Mouse (Mus musculus): ENCODE measurements around the gene Zfp790. TPM values are rescaled to one million over a fixed set of nuclear protein-coding genes. Genes with fewer than 3 reads are reported as not detected.

Zfp790 gene
- polyA plus RNA-seq, 1 experiment from 2014 or later, result 14.5 TPM

- no peaks in the 10 kb centered on the region for H3K9me3 ChIP-seq (ENCODE audit: control insufficient read depth, low read length)
- 0 out of 2 replicates have a peak overlapping the region, but pooled peaks have one; percentile 31 for H3K27ac ChIP-seq (replicated peaks; ENCODE audit: low read depth, low read length)
- peak overlapping the region; percentile 73 for H3K9ac ChIP-seq (ENCODE audit: low read depth, low read length)
- peak overlapping the region; percentile 66 for H3K4me2 ChIP-seq (ENCODE audit: low read depth, low read length)
- H3K36me3 ChIP-seq (ENCODE audit: control insufficient read depth, insufficient read depth, low read length), result peaks cover 25% of the 10 kb centered on the region
- H3K27me3 ChIP-seq (replicated peaks; ENCODE audit: control insufficient read depth, insufficient read depth, low read length), result no peaks in the 10 kb centered on the region
- peaks cover 16% of the 10 kb centered on the region for H3K4me1 ChIP-seq (ENCODE audit: control insufficient read depth, insufficient read depth, low read length)
- ATAC-seq (ENCODE audit: low read depth) (peak; percentile 56; the same call in 1 of the 2 replicates), DNase-seq (ENCODE audit: low spot score) (peak; percentile 95)
- 6% methylated on average over 12 of the region's 12 CpGs for WGBS
- H3K4me3 ChIP-seq (ENCODE audit: low read depth, low read length), result peak overlapping the region; percentile 63
These were observed 2.8 kb downstream of the Zfp790 start for GRCm38 (mm10) chr7:29818619-29819254.

GRCm38 (mm10) chr7:29828001-29828400 lies 12.1 kb downstream of the Zfp790 start:
- H3K4me3 ChIP-seq (ENCODE audit: low read depth, low read length), result no peak overlapping the region
- 92% methylated on average over 12 of the region's 12 CpGs for whole genome bisulfite sequencing
- no peaks in the 10 kb centered on the region for H3K27me3 ChIP-seq (replicated peaks; ENCODE audit: control insufficient read depth, insufficient read depth, low read length)
- H3K27ac ChIP-seq (replicated peaks; ENCODE audit: low read depth, low read length), result no peak overlapping the region
- H3K9me3 ChIP-seq (ENCODE audit: control insufficient read depth, low read length), result 0 out of 2 replicates have a peak, but pooled peaks cover 5% of the 10 kb centered on the region
- ATAC-seq (ENCODE audit: low read depth), result no peak
- no peaks in the 10 kb centered on the region for H3K4me1 ChIP-seq (ENCODE audit: control insufficient read depth, insufficient read depth, low read length)
- DNase-seq (ENCODE audit: low spot score), result no peak
- no peak overlapping the region for H3K9ac ChIP-seq (ENCODE audit: low read depth, low read length)
- H3K4me2 ChIP-seq (ENCODE audit: low read depth, low read length), result no peak overlapping the region
- H3K36me3 ChIP-seq (ENCODE audit: control insufficient read depth, insufficient read depth, low read length), result peaks cover 91% of the 10 kb centered on the region

GRCm38 (mm10) chr7:29829804-29830203 lies 13.9 kb downstream of the Zfp790 start:
- DNase-seq (ENCODE audit: low spot score) (no peak), ATAC-seq (ENCODE audit: low read depth) (no peak)
- Histone ChIP-seq H3K36me3 (ENCODE audit: control insufficient read depth, insufficient read depth, low read length) (peaks cover 85% of the 10 kb centered on the region), H3K4me1 (ENCODE audit: control insufficient read depth, insufficient read depth, low read length) (no peaks in the 10 kb centered on the region), H3K4me2 (ENCODE audit: low read depth, low read length) (no peak overlapping the region), H3K4me3 (ENCODE audit: low read depth, low read length) (no peak overlapping the region), H3K27ac (replicated peaks; ENCODE audit: low read depth, low read length) (no peak overlapping the region), H3K27me3 (replicated peaks; ENCODE audit: control insufficient read depth, insufficient read depth, low read length) (no peaks in the 10 kb centered on the region), H3K9me3 (ENCODE audit: control insufficient read depth, low read length) (0 out of 2 replicates have a peak, but pooled peaks cover 5% of the 10 kb centered on the region), H3K9ac (ENCODE audit: low read depth, low read length) (no peak overlapping the region)
- WGBS, result 90% methylated on average over 12 of the region's 12 CpGs

- Histone ChIP-seq H3K27me3 (replicated peaks; ENCODE audit: control insufficient read depth, insufficient read depth, low read length) (no peaks in the 10 kb centered on the region), H3K4me3 (ENCODE audit: low read depth, low read length) (no peak overlapping the region), H3K4me1 (ENCODE audit: control insufficient read depth, insufficient read depth, low read length) (no peaks in the 10 kb centered on the region), H3K4me2 (ENCODE audit: low read depth, low read length) (no peak overlapping the region), H3K9me3 (ENCODE audit: control insufficient read depth, low read length) (0 out of 2 replicates have a peak, but pooled peaks cover 4% of the 10 kb centered on the region), H3K9ac (ENCODE audit: low read depth, low read length) (no peak overlapping the region), H3K27ac (replicated peaks; ENCODE audit: low read depth, low read length) (no peak overlapping the region), H3K36me3 (ENCODE audit: control insufficient read depth, insufficient read depth, low read length) (peaks cover 19% of the 10 kb centered on the region)
- peak; percentile 16 for DNase-seq (ENCODE audit: low spot score)
- 87% methylated on average over 1 of the region's 1 CpGs for WGBS
- no peak for ATAC-seq (ENCODE audit: low read depth)
These were observed 20.9 kb downstream of the Zfp790 start for GRCm38 (mm10) chr7:29836816-29837215.

GRCm38 (mm10) chr7:29839256-29839655 lies 23.3 kb downstream of the Zfp790 start:
- H3K36me3 ChIP-seq (ENCODE audit: control insufficient read depth, insufficient read depth, low read length), result peaks cover 3% of the 10 kb centered on the region; the same call in 1 of the 2 replicates
- 0 out of 2 replicates have a peak, but pooled peaks cover 4% of the 10 kb centered on the region for H3K9me3 ChIP-seq (ENCODE audit: control insufficient read depth, low read length)
- H3K27ac ChIP-seq (replicated peaks; ENCODE audit: low read depth, low read length), result no peak overlapping the region
- H3K4me1 ChIP-seq (ENCODE audit: control insufficient read depth, insufficient read depth, low read length), result no peaks in the 10 kb centered on the region
- 79% methylated on average over 3 of the region's 3 CpGs for WGBS
- no peaks in the 10 kb centered on the region for H3K27me3 ChIP-seq (replicated peaks; ENCODE audit: control insufficient read depth, insufficient read depth, low read length)
- H3K4me3 ChIP-seq (ENCODE audit: low read depth, low read length), result no peak overlapping the region
- H3K9ac ChIP-seq (ENCODE audit: low read depth, low read length), result no peak overlapping the region
- H3K4me2 ChIP-seq (ENCODE audit: low read depth, low read length), result no peak overlapping the region
- no peak for DNase-seq (ENCODE audit: low spot score)
- ATAC-seq (ENCODE audit: low read depth), result no peak

- H3K4me1 ChIP-seq (ENCODE audit: control insufficient read depth, insufficient read depth, low read length), result no peaks in the 10 kb centered on the region
- WGBS, result 78% methylated on average over 1 of the region's 1 CpGs
- no peak for ATAC-seq (ENCODE audit: low read depth)
- H3K27me3 ChIP-seq (replicated peaks; ENCODE audit: control insufficient read depth, insufficient read depth, low read length), result no peaks in the 10 kb centered on the region
- no peaks in the 10 kb centered on the region for H3K9me3 ChIP-seq (ENCODE audit: control insufficient read depth, low read length)
- peaks cover 27% of the 10 kb centered on the region for H3K36me3 ChIP-seq (ENCODE audit: control insufficient read depth, insufficient read depth, low read length)
- DNase-seq (ENCODE audit: low spot score), result no peak
- no peak overlapping the region for H3K4me2 ChIP-seq (ENCODE audit: low read depth, low read length)
- no peak overlapping the region for H3K9ac ChIP-seq (ENCODE audit: low read depth, low read length)
- H3K4me3 ChIP-seq (ENCODE audit: low read depth, low read length), result no peak overlapping the region
- no peak overlapping the region for H3K27ac ChIP-seq (replicated peaks; ENCODE audit: low read depth, low read length)
These were observed 26.2 kb downstream of the Zfp790 start for GRCm38 (mm10) chr7:29842105-29842504.

GRCm38 (mm10) chr7:29844616-29845015 lies 28.7 kb downstream of the Zfp790 start:
- Histone ChIP-seq H3K27me3 (replicated peaks; ENCODE audit: control insufficient read depth, insufficient read depth, low read length) (no peaks in the 10 kb centered on the region), H3K9me3 (ENCODE audit: control insufficient read depth, low read length) (no peaks in the 10 kb centered on the region), H3K4me1 (ENCODE audit: control insufficient read depth, insufficient read depth, low read length) (no peaks in the 10 kb centered on the region), H3K36me3 (ENCODE audit: control insufficient read depth, insufficient read depth, low read length) (peaks cover 36% of the 10 kb centered on the region), H3K9ac (ENCODE audit: low read depth, low read length) (no peak overlapping the region), H3K27ac (replicated peaks; ENCODE audit: low read depth, low read length) (peak overlapping the region; percentile 33; the same call in 1 of the 2 replicates), H3K4me2 (ENCODE audit: low read depth, low read length) (no peak overlapping the region), H3K4me3 (ENCODE audit: low read depth, low read length) (no peak overlapping the region)
- WGBS, result 75% methylated on average over 5 of the region's 5 CpGs
- peak; percentile 39 for DNase-seq (ENCODE audit: low spot score)
- ATAC-seq (ENCODE audit: low read depth), result no peak

GRCm38 (mm10) chr7:29852831-29853218 lies 36.9 kb downstream of the Zfp790 start:
- H3K4me1 ChIP-seq (ENCODE audit: control insufficient read depth, insufficient read depth, low read length), result 0 out of 2 replicates have a peak, but pooled peaks cover 4% of the 10 kb centered on the region
- peak overlapping the region; percentile 60 for H3K9ac ChIP-seq (ENCODE audit: low read depth, low read length)
- ATAC-seq (ENCODE audit: low read depth), result no peak; the same call in 1 of the 2 replicates
- no peaks in the 10 kb centered on the region for H3K27me3 ChIP-seq (replicated peaks; ENCODE audit: control insufficient read depth, insufficient read depth, low read length)
- peaks cover 24% of the 10 kb centered on the region for H3K36me3 ChIP-seq (ENCODE audit: control insufficient read depth, insufficient read depth, low read length)
- H3K27ac ChIP-seq (replicated peaks; ENCODE audit: low read depth, low read length), result no peak overlapping the region
- H3K4me3 ChIP-seq (ENCODE audit: low read depth, low read length), result peak overlapping the region; percentile 49
- no peaks in the 10 kb centered on the region for H3K9me3 ChIP-seq (ENCODE audit: control insufficient read depth, low read length)
- DNase-seq (ENCODE audit: low spot score), result no peak
- H3K4me2 ChIP-seq (ENCODE audit: low read depth, low read length), result peak overlapping the region; percentile 55
- 57% methylated on average over 9 of the region's 9 CpGs for WGBS

Measured in embryonic facial prominence, embryonic 14.5 days (tissue).